Mouse (Mus musculus) neutrophil, adult 83 days (primary cell): Measurements from ENCODE around the gene Rbx1. TPM values are rescaled to one million over a fixed set of nuclear protein-coding genes. Genes with fewer than 3 reads are reported as not detected.

Experiments used
- total RNA-seq, 2 experiments: library from RNA; stranded (reverse); gene quantifications; one replicate each; pipeline ENCODE4 v1.2.4; 2023

The Rbx1 gene
- 10 to 100 TPM; 67.8 to 80.5 TPM for total RNA-seq

GRCm38 (mm10) chr15:81465901-81466737, at the start of gene Rbx1:
TSS of gene Rbx1 (plus strand) at chr15:81466296.

Other genes with a start within 250 kb of the Rbx1 start
- not detected for gene Mchr1, start 230.8 kb upstream of the Rbx1 start, total RNA-seq
- 10 to 100 TPM; 24.3 to 25.5 TPM for gene Slc25a17, start 105.5 kb upstream of the Rbx1 start, total RNA-seq
- gene St13, start 66.2 kb upstream of the Rbx1 start, total RNA-seq: 10 to 100 TPM; 43.0 to 50.3 TPM
- 10 to 100 TPM in 1 of 2 experiments, 1 to 10 TPM in 1; 9.3 to 10.5 TPM for gene Xpnpep3, start 66.2 kb upstream of the Rbx1 start, total RNA-seq
- not detected for gene Dnajb7, start 58.0 kb upstream of the Rbx1 start, total RNA-seq
- gene Ep300, start 119.1 kb downstream of the Rbx1 start, total RNA-seq: 100 to 1,000 TPM; 162 to 181 TPM
- 10 to 100 TPM; 14.0 to 16.8 TPM for gene L3mbtl2, start 197.6 kb downstream of the Rbx1 start, total RNA-seq
- not detected for gene Chadl, start 231.0 kb downstream of the Rbx1 start, total RNA-seq